Mouse (Mus musculus): ENCODE data around the gene Irx2. TPM values are rescaled to one million over a fixed set of nuclear protein-coding genes. Genes with fewer than 3 reads are reported as not detected.

Irx2 gene
- polyA plus RNA-seq, 1 experiment from 2014 or later, result 6.7 TPM

DNA sequence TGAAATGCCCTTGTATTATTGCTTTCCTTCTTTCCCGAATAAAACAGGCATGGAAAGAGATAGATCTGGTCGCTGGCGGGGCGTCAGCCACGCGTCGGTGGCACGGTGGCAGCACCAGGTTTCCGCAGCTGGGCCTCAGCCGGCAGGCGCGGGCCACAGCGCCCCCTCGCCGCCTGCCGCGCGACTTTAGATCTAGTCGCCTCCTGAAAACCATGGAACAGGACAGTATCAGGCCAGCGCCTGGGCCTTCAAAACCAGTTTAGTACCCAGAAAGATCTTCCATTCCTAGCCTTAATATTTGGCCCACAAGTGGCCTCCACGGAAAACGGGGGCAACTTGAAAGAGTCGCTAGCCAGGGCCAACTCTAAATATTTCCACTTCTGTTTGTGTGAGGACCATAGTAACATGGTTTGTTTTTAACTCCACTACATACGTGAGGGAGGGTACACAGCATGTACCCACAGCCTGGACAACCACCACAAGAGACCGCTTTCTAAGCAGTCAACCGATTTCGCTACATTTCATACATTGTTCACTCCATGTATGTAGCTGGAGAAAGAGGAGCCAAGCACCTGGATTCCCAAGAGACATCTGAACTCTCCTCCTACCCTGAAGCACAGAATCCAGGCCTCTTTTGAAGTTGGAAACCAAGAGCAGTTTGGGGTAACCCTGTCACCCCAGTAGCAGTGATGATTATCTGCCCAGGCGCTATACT is 3.2 kb upstream of the Irx2 start:
- ATAC-seq (ENCODE audit: low FRiP score, low TSS enrichment), result no peak
- Histone ChIP-seq H3K27me3 (ENCODE audit: insufficient read depth, low read length) (peaks cover 97% of the 10 kb centered on the region), H3K9me3 (ENCODE audit: low read length) (no peaks in the 10 kb centered on the region), H3K4me3 (ENCODE audit: low read length) (peak overlapping the region; percentile 35; the same call in 1 of the 2 replicates), H3K27ac (ENCODE audit: low read length) (no peak overlapping the region), H3K36me3 (ENCODE audit: insufficient read depth, low read length) (no peaks in the 10 kb centered on the region), H3K4me2 (replicated peaks; ENCODE audit: low read depth, low read length) (peak overlapping the region; percentile 44), H3K4me1 (ENCODE audit: insufficient read depth, low read length) (peaks cover 18% of the 10 kb centered on the region), H3K9ac (replicated peaks; ENCODE audit: low read length) (no peak overlapping the region)
- 5% methylated on average over 28 of the region's 28 CpGs for WGBS

- WGBS, result 1% methylated on average over 42 of the region's 42 CpGs
- no peaks in the 10 kb centered on the region for H3K36me3 ChIP-seq (ENCODE audit: insufficient read depth, low read length)
- peak overlapping the region; percentile 96 for H3K4me2 ChIP-seq (replicated peaks; ENCODE audit: low read depth, low read length)
- no peaks in the 10 kb centered on the region for H3K9me3 ChIP-seq (ENCODE audit: low read length)
- peak overlapping the region; percentile 60 for H3K4me3 ChIP-seq (ENCODE audit: low read length)
- peak; percentile 42 for ATAC-seq (ENCODE audit: low FRiP score, low TSS enrichment)
- H3K27ac ChIP-seq (ENCODE audit: low read length), result no peak overlapping the region; the same call in 1 of the 2 replicates
- peaks cover 98% of the 10 kb centered on the region for H3K27me3 ChIP-seq (ENCODE audit: insufficient read depth, low read length)
- H3K9ac ChIP-seq (replicated peaks; ENCODE audit: low read length), result peak overlapping the region; percentile 54
- H3K4me1 ChIP-seq (ENCODE audit: insufficient read depth, low read length), result peaks cover 18% of the 10 kb centered on the region
These were observed 964 bp upstream of the Irx2 start for GRCm38 (mm10) chr13:72627391-72628321.

DNA sequence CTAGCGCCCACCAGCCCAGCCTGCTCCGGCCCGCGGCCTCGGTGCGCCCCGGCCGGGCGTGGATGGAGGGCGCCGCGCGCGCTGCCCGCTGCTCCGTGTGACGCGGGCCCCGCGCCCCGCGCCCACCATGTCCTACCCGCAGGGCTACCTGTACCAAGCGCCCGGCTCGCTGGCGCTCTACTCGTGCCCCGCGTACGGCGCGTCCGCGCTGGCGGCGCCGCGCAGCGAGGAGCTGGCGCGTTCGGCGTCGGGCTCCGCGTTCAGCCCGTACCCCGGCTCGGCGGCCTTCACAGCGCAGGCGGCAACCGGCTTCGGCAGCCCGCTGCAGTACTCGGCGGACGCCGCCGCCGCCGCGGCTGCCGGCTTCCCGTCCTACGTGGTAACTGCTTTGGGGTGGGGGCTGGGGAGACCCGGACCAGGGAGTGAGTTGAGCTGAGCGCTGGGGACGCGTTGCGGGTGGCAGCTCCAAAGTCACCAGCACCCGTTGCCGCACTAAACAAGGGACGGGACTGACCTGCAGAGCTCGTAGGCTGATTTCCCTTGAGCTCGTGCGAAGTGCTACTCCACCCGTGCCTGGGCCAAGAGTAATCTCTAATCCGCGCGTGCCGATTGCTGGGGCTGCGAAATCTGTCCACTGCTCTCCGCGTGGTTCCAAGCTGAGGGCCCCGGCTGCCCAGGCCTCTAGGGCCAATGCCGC is 463 bp downstream of the Irx2 start:
- Histone ChIP-seq H3K36me3 (ENCODE audit: insufficient read depth, low read length) (no peaks in the 10 kb centered on the region), H3K4me1 (ENCODE audit: insufficient read depth, low read length) (peaks cover 18% of the 10 kb centered on the region), H3K27ac (ENCODE audit: low read length) (no peak overlapping the region), H3K27me3 (ENCODE audit: insufficient read depth, low read length) (peaks cover 96% of the 10 kb centered on the region), H3K9ac (replicated peaks; ENCODE audit: low read length) (peak overlapping the region; percentile 64), H3K9me3 (ENCODE audit: low read length) (no peaks in the 10 kb centered on the region), H3K4me3 (ENCODE audit: low read length) (peak overlapping the region; percentile 60), H3K4me2 (replicated peaks; ENCODE audit: low read depth, low read length) (peak overlapping the region; percentile 96)
- ATAC-seq (ENCODE audit: low FRiP score, low TSS enrichment), result peak; percentile 46; the same call in 1 of the 2 replicates
- under 1% methylated on average over 81 of the region's 88 CpGs for WGBS

- no peak overlapping the region for H3K27ac ChIP-seq (ENCODE audit: low read length)
- peak overlapping the region; percentile 60 for H3K4me3 ChIP-seq (ENCODE audit: low read length)
These were observed 1.2 kb downstream of the Irx2 start for GRCm38 (mm10) chr13:72629806-72630205.

GRCm38 (mm10) chr13:72630501-72631372 is 2.1 kb downstream of the Irx2 start:
- ATAC-seq (ENCODE audit: low FRiP score, low TSS enrichment), result no peak
- Histone ChIP-seq H3K27ac (ENCODE audit: low read length) (no peak overlapping the region), H3K4me1 (ENCODE audit: insufficient read depth, low read length) (peaks cover 15% of the 10 kb centered on the region), H3K9me3 (ENCODE audit: low read length) (no peaks in the 10 kb centered on the region), H3K27me3 (ENCODE audit: insufficient read depth, low read length) (peaks cover 97% of the 10 kb centered on the region), H3K9ac (replicated peaks; ENCODE audit: low read length) (no peak overlapping the region; the same call in 1 of the 2 replicates), H3K4me2 (replicated peaks; ENCODE audit: low read depth, low read length) (0 out of 2 replicates have a peak overlapping the region, but pooled peaks have one; percentile 39), H3K4me3 (ENCODE audit: low read length) (peak overlapping the region; percentile 60), H3K36me3 (ENCODE audit: insufficient read depth, low read length) (no peaks in the 10 kb centered on the region)
- WGBS, result 2% methylated on average over 60 of the region's 60 CpGs

More at GRCm38 (mm10) chr13:72629806-72630205, 1.2 kb downstream of the Irx2 start:
- Histone ChIP-seq H3K27me3 (ENCODE audit: insufficient read depth, low read length) (peaks cover 96% of the 10 kb centered on the region), H3K4me2 (replicated peaks; ENCODE audit: low read depth, low read length) (no peak overlapping the region), H3K9me3 (ENCODE audit: low read length) (no peaks in the 10 kb centered on the region), H3K9ac (replicated peaks; ENCODE audit: low read length) (0 out of 2 replicates have a peak overlapping the region, but pooled peaks have one; percentile 19), H3K36me3 (ENCODE audit: insufficient read depth, low read length) (no peaks in the 10 kb centered on the region), H3K4me1 (ENCODE audit: insufficient read depth, low read length) (peaks cover 18% of the 10 kb centered on the region)
- ATAC-seq (ENCODE audit: low FRiP score, low TSS enrichment), result no peak
- 2% methylated on average over 13 of the region's 13 CpGs for WGBS

DNA sequence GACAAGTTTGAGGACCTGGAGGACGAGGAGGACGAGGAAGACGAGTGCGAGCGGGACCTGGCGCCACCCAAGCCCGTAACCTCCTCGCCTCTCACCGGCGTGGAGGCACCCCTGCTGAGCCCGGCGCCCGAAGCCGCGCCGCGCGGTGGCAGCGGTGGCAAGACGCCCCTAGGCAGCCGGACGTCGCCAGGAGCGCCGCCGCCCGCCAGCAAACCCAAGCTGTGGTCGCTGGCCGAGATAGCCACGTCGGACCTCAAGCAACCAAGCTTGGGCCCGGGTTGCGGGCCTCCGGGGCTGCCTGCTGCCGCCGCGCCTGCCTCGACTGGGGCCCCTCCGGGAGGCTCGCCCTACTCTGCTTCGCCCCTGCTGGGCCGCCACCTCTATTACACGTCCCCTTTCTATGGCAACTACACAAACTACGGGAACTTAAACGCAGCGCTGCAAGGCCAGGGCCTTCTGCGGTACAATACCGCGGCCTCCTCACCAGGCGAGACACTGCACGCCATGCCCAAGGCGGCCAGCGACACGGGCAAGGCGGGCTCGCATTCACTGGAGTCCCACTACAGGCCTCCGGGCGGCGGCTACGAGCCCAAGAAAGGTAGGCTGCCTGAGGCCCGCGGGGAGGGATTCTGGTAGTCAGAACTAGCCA is 2.9 kb downstream of the Irx2 start:
- Histone ChIP-seq H3K4me1 (ENCODE audit: insufficient read depth, low read length) (peaks cover 15% of the 10 kb centered on the region), H3K9me3 (ENCODE audit: low read length) (no peaks in the 10 kb centered on the region), H3K27ac (ENCODE audit: low read length) (no peak overlapping the region), H3K4me3 (ENCODE audit: low read length) (peak overlapping the region; percentile 60), H3K4me2 (replicated peaks; ENCODE audit: low read depth, low read length) (peak overlapping the region; percentile 39), H3K27me3 (ENCODE audit: insufficient read depth, low read length) (peaks cover 98% of the 10 kb centered on the region), H3K9ac (replicated peaks; ENCODE audit: low read length) (peak overlapping the region; percentile 3; the same call in 1 of the 2 replicates), H3K36me3 (ENCODE audit: insufficient read depth, low read length) (no peaks in the 10 kb centered on the region)
- under 1% methylated on average over 61 of the region's 62 CpGs for WGBS
- ATAC-seq (ENCODE audit: low FRiP score, low TSS enrichment), result no peak

DNA sequence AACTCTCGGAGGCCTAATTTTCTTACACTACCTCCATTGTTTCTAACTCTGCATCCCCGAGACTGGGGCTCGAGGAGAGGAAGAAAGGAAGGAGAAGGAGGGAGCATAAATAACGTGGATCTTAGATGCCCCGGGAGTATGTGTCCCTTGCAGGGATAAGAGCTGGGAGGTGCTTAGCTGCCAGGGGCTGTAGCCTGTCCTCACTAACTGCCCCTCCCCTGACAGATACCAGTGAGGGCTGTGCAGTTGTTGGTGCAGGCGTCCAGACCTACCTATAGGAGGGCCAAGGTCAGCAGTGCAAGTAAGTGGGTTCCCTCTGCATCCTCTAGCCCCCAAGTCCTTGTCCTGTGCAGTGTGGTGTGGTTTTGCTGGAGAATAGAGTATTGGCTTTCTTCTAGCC is 3.7 kb downstream of the Irx2 start:
- Histone ChIP-seq H3K27me3 (ENCODE audit: insufficient read depth, low read length) (peaks cover 96% of the 10 kb centered on the region), H3K4me2 (replicated peaks; ENCODE audit: low read depth, low read length) (0 out of 2 replicates have a peak overlapping the region, but pooled peaks have one; percentile 39), H3K9ac (replicated peaks; ENCODE audit: low read length) (no peak overlapping the region), H3K4me1 (ENCODE audit: insufficient read depth, low read length) (peaks cover 15% of the 10 kb centered on the region), H3K27ac (ENCODE audit: low read length) (no peak overlapping the region), H3K4me3 (ENCODE audit: low read length) (peak overlapping the region; percentile 60), H3K9me3 (ENCODE audit: low read length) (no peaks in the 10 kb centered on the region), H3K36me3 (ENCODE audit: insufficient read depth, low read length) (no peaks in the 10 kb centered on the region)
- no peak for ATAC-seq (ENCODE audit: low FRiP score, low TSS enrichment)
- WGBS, result 6% methylated on average over 6 of the region's 6 CpGs

- no peaks in the 10 kb centered on the region for H3K9me3 ChIP-seq (ENCODE audit: low read length)
- no peak overlapping the region for H3K4me2 ChIP-seq (replicated peaks; ENCODE audit: low read depth, low read length)
These were observed 4.5 kb downstream of the Irx2 start for GRCm38 (mm10) chr13:72633097-72633496.

More at GRCm38 (mm10) chr13:72633097-72633496, 4.5 kb downstream of the Irx2 start:
- Histone ChIP-seq H3K36me3 (ENCODE audit: insufficient read depth, low read length) (no peaks in the 10 kb centered on the region), H3K9ac (replicated peaks; ENCODE audit: low read length) (no peak overlapping the region), H3K4me3 (ENCODE audit: low read length) (0 out of 2 replicates have a peak overlapping the region, but pooled peaks have one; percentile 2), H3K4me1 (ENCODE audit: insufficient read depth, low read length) (peaks cover 10% of the 10 kb centered on the region), H3K27me3 (ENCODE audit: insufficient read depth, low read length) (peaks cover 96% of the 10 kb centered on the region), H3K27ac (ENCODE audit: low read length) (no peak overlapping the region)
- ATAC-seq (ENCODE audit: low FRiP score, low TSS enrichment), result no peak
- 18% methylated on average over 2 of the region's 2 CpGs for WGBS
